ENCODE assay signal across 8 mouse cellular contexts in genomic region chr8:80813439-80813838, GRCm38 (mm10).
DNase-seq lines count a peak whose midpoint lies in the region; ATAC-seq and TF ChIP-seq lines count a peak whose summit lies in the region.

No protein-coding gene starts in this region.

- H3K9me3 ChIP-seq in forebrain, embryonic 12.5 days = no peaks in the 10 kb centered on the region
- no peaks in the 10 kb centered on the region for H3K9me3 ChIP-seq in forebrain, embryonic 16.5 days (ENCODE audit: control insufficient read depth, low read length)
- H3K9me3 ChIP-seq in limb, embryonic 11.5 days (ENCODE audit: control insufficient read depth, low read length) = no peaks in the 10 kb centered on the region
- no peaks in the 10 kb centered on the region for H3K9me3 ChIP-seq in limb, embryonic 10.5 days (replicated peaks)
- no peaks in the 10 kb centered on the region for H3K9me3 ChIP-seq in heart, embryonic 14.5 days (ENCODE audit: control insufficient read depth, low read length)

- no peak overlapping the region for H3K27ac ChIP-seq in forebrain, embryonic 12.5 days
- no peak overlapping the region for H3K27ac ChIP-seq in forebrain, embryonic 16.5 days (ENCODE audit: low read length)
- H3K27ac ChIP-seq in limb, embryonic 11.5 days (replicated peaks; ENCODE audit: low read depth, low read length) = no peak overlapping the region
- H3K27ac ChIP-seq in limb, embryonic 10.5 days = no peak overlapping the region
- peak overlapping the region; percentile 66 to 97 for H3K27ac ChIP-seq in heart, embryonic 14.5 days (replicated peaks in 1 of 2; ENCODE audit: control insufficient read depth in 1 of 2, insufficient read depth in 1 of 2, low read depth in 2 of 2, low read length in 2 of 2)

- no peak for TF ChIP-seq POLR2A in myocyte (IDR thresholded peaks at IDR 0.05; ENCODE audit: insufficient read length, low read depth)

- H3ac ChIP-seq in myocyte (ENCODE audit: control insufficient read depth, insufficient read length) = no peak overlapping the region

- no peak overlapping the region for H3K4me2 ChIP-seq in forebrain, embryonic 12.5 days
- H3K4me2 ChIP-seq in forebrain, embryonic 16.5 days (ENCODE audit: low read length) = no peak overlapping the region
- no peak overlapping the region for H3K4me2 ChIP-seq in limb, embryonic 11.5 days (ENCODE audit: low read depth, severe bottlenecking)
- H3K4me2 ChIP-seq in heart, embryonic 14.5 days (ENCODE audit: low read length) = peak overlapping the region; percentile 48; the same call in 1 of the 2 replicates
- H3K4me2 ChIP-seq in myocyte (ENCODE audit: low read depth) = peak overlapping the region; percentile 35

- H3K27me3 ChIP-seq in forebrain, embryonic 12.5 days = no peaks in the 10 kb centered on the region
- no peaks in the 10 kb centered on the region for H3K27me3 ChIP-seq in forebrain, embryonic 16.5 days (replicated peaks; ENCODE audit: control insufficient read depth, insufficient read depth, low read length)
- H3K27me3 ChIP-seq in limb, embryonic 11.5 days (ENCODE audit: control insufficient read depth, insufficient read depth, low read length) = no peaks in the 10 kb centered on the region
- H3K27me3 ChIP-seq in limb, embryonic 10.5 days (ENCODE audit: low read depth, poor library complexity, severe bottlenecking) = no peaks in the 10 kb centered on the region
- H3K27me3 ChIP-seq in heart, embryonic 14.5 days (ENCODE audit: control insufficient read depth, insufficient read depth, low read length) = no peaks in the 10 kb centered on the region
- H3K27me3 ChIP-seq in myocyte (ENCODE audit: control insufficient read depth, insufficient read depth, insufficient read length) = no peaks in the 10 kb centered on the region

- 85% methylated on average over 5 of the region's 5 CpGs for WGBS in forebrain, embryonic 12.5 days
- 89% methylated on average over 5 of the region's 5 CpGs for WGBS in forebrain, embryonic 16.5 days
- 84% methylated on average over 5 of the region's 5 CpGs for WGBS in limb, embryonic 11.5 days
- 83% methylated on average over 5 of the region's 5 CpGs for WGBS in limb, embryonic 10.5 days
- 76% methylated on average over 5 of the region's 5 CpGs for whole genome bisulfite sequencing in heart, embryonic 14.5 days

- peak; percentile 46 for DNase-seq in limb, embryonic 11.5 days (ENCODE audit: low spot score)
- no peak for DNase-seq in limb, embryonic 10.5 days (ENCODE audit: low spot score)
- peak; percentile 40 for DNase-seq in adrenal gland, postnatal 25 days
- no peak for DNase-seq in ovary, adult 18-20 months (ENCODE audit: low spot score)

- H3K9ac ChIP-seq in forebrain, embryonic 12.5 days = no peak overlapping the region
- H3K9ac ChIP-seq in forebrain, embryonic 16.5 days (replicated peaks; ENCODE audit: low read depth, low read length) = no peak overlapping the region
- no peak overlapping the region for H3K9ac ChIP-seq in limb, embryonic 11.5 days (ENCODE audit: low read length)
- no peak overlapping the region for H3K9ac ChIP-seq in heart, embryonic 14.5 days (ENCODE audit: low read length)

- peaks cover 5% of the 10 kb centered on the region for H3K79me2 ChIP-seq in myocyte (ENCODE audit: control insufficient read depth, insufficient read depth)

- peaks cover 26% of the 10 kb centered on the region for H3K4me1 ChIP-seq in forebrain, embryonic 12.5 days
- peaks cover 18% of the 10 kb centered on the region for H3K4me1 ChIP-seq in forebrain, embryonic 16.5 days (replicated peaks; ENCODE audit: control insufficient read depth, insufficient read depth, low read length)
- peaks cover 7% of the 10 kb centered on the region; the same call in 1 of the 2 replicates for H3K4me1 ChIP-seq in limb, embryonic 11.5 days (ENCODE audit: control insufficient read depth, insufficient read depth, low read length)
- H3K4me1 ChIP-seq in limb, embryonic 10.5 days = peaks cover 21% of the 10 kb centered on the region
- peaks cover 40 to 74% of the 10 kb centered on the region in 2 experiments for H3K4me1 ChIP-seq in heart, embryonic 14.5 days (ENCODE audit: control insufficient read depth in 2 of 2, insufficient read depth in 2 of 2, low read length in 2 of 2)

- H3K4me3 ChIP-seq in forebrain, embryonic 12.5 days (replicated peaks) = no peak overlapping the region
- no peak overlapping the region for H3K4me3 ChIP-seq in forebrain, embryonic 16.5 days (replicated peaks; ENCODE audit: low read length)
- no peak overlapping the region for H3K4me3 ChIP-seq in limb, embryonic 11.5 days (ENCODE audit: low read depth, low read length)
- no peak overlapping the region for H3K4me3 ChIP-seq in limb, embryonic 10.5 days
- no peak overlapping the region for H3K4me3 ChIP-seq in heart, embryonic 14.5 days (ENCODE audit: control insufficient read depth in 1 of 2, insufficient read depth in 1 of 2, low read depth in 1 of 2, low read length in 2 of 2)
- H3K4me3 ChIP-seq in myocyte = no peak overlapping the region

- no peaks in the 10 kb centered on the region for H3K36me3 ChIP-seq in forebrain, embryonic 12.5 days (replicated peaks)
- no peaks in the 10 kb centered on the region for H3K36me3 ChIP-seq in forebrain, embryonic 16.5 days (ENCODE audit: control insufficient read depth, insufficient read depth)
- no peaks in the 10 kb centered on the region for H3K36me3 ChIP-seq in limb, embryonic 11.5 days (ENCODE audit: control insufficient read depth, insufficient read depth, low read length)
- no peaks in the 10 kb centered on the region for H3K36me3 ChIP-seq in limb, embryonic 10.5 days
- H3K36me3 ChIP-seq in heart, embryonic 14.5 days (ENCODE audit: control insufficient read depth, insufficient read depth, low read length) = peaks cover 3% of the 10 kb centered on the region; the same call in 1 of the 2 replicates
- H3K36me3 ChIP-seq in myocyte (ENCODE audit: control insufficient read depth, insufficient read depth) = no peaks in the 10 kb centered on the region

- peak; percentile 42; the same call in 1 of the 2 replicates for ATAC-seq in forebrain, embryonic 12.5 days (ENCODE audit: low FRiP score)
- no peak for ATAC-seq in forebrain, embryonic 16.5 days
- no peak for ATAC-seq in limb, embryonic 11.5 days (ENCODE audit: insufficient number of reproducible peaks, low FRiP score, low TSS enrichment, low read depth)
- ATAC-seq in heart, embryonic 14.5 days (ENCODE audit: insufficient number of reproducible peaks, insufficient read depth, low FRiP score, low read depth) = no peak

TF ChIP-seq in myocyte, 11 proteins besides CTCF, POLR2A, EP300 and RAD21:
- TF ChIP-seq MAX (IDR thresholded peaks at IDR 0.05; ENCODE audit: low read depth) = no peak
- TF ChIP-seq E2F4 (IDR thresholded peaks at IDR 0.05; ENCODE audit: insufficient read depth) = no peak
- no peak for TF ChIP-seq REST (IDR thresholded peaks at IDR 0.05; ENCODE audit: insufficient read depth, insufficient read length)
- TF ChIP-seq CEBPB (IDR thresholded peaks at IDR 0.05; ENCODE audit: insufficient read depth, poor library complexity, severe bottlenecking) = no peak
- TF ChIP-seq MYOG (IDR thresholded peaks at IDR 0.05; ENCODE audit: control insufficient read depth in 1 of 3, insufficient read depth in 1 of 3, insufficient read length in 2 of 3, low read depth in 2 of 3) = no peak
- no peak for TF ChIP-seq TCF12 (IDR thresholded peaks at IDR 0.05; ENCODE audit: insufficient read depth, poor library complexity, severe bottlenecking)
- no peak for TF ChIP-seq SRF (IDR thresholded peaks at IDR 0.05; ENCODE audit: control insufficient read depth, insufficient read length, low read depth)
- no peak for TF ChIP-seq POLR2AphosphoS2 (IDR thresholded peaks at IDR 0.05; ENCODE audit: insufficient read length, low read depth)
- TF ChIP-seq MYOD1 (IDR thresholded peaks at IDR 0.05; ENCODE audit: control insufficient read depth in 1 of 3, insufficient read length in 2 of 3, low read depth in 2 of 3) = no peak
- no peak for TF ChIP-seq USF1 (IDR thresholded peaks at IDR 0.05; ENCODE audit: low read depth)
- no peak for TF ChIP-seq TCF3 (IDR thresholded peaks at IDR 0.05; ENCODE audit: insufficient read length, low read depth)
TF ChIP-seq in myocyte: peak in this region for 0.

Comparison
In these comparisons a context has a peak if more than half of its experiments do, and no peak if none do; other contexts are left out.
1. DNase-seq: peak in limb, embryonic 11.5 days (single experiment) and adrenal gland, postnatal 25 days (single experiment); none in limb, embryonic 10.5 days (single experiment) and ovary, adult 18-20 months (single experiment).
2. H3K27ac ChIP-seq: peak in heart, embryonic 14.5 days (2 of 2); none in forebrain, embryonic 12.5 days (single experiment), forebrain, embryonic 16.5 days (single experiment), limb, embryonic 11.5 days (single experiment) and limb, embryonic 10.5 days (single experiment).
3. H3K4me2 ChIP-seq: peak in heart, embryonic 14.5 days (single experiment) and myocyte (single experiment); none in forebrain, embryonic 12.5 days (single experiment), forebrain, embryonic 16.5 days (single experiment) and limb, embryonic 11.5 days (single experiment).